19 mouse cellular contexts compared by ENCODE assay signal in genomic region chr10:118622916-118623315, GRCm38 (mm10).
DNase-seq lines count a peak whose midpoint lies in the region.
"Had no signal": no experiment of that assay in that cellular context is flagged by ENCODE, and none has a peak within 500 bp of the region (broad histone marks: within the 10 kb centered on the region; RNA-seq: fewer than 3 reads in every experiment).

No protein-coding gene starts in this region.

- DNase-seq in heart, adult 11 months, result peak; percentile 79
- DNase-seq in heart, postnatal 25 days (ENCODE audit: low spot score), result no peak
- peak; percentile 92 for DNase-seq in 3T3-L1 (ENCODE audit: low read depth, low spot score)
- DNase-seq in adipocyte (ENCODE audit: low spot score), result peak; percentile 94
- DNase-seq in layer of hippocampus, adult 9-11 months, result no peak
- no peak for DNase-seq in MN1 (ENCODE audit: low spot score)
- DNase-seq: adrenal gland, adult 2 months; adrenal gland, adult 8-10 months; adrenal gland, postnatal 10 days; adrenal gland, postnatal 14 days; adrenal gland, postnatal 25 days; adrenal gland, postnatal 36 days; B cell, adult 2 months; cerebellum, adult 11 months; cerebellum, adult 11-12 months; cerebellum, adult 18-20 months; cerebellum, adult 2 months; cerebellum, adult 8-10 months; cerebellum, adult 9-10 months had no signal

- intact Hi-C loops in heart, postnatal 25 days (cut with DNase I), result no loop called here

Comparison
In these comparisons a context has a peak if more than half of its experiments do, and no peak if none do; other contexts are left out.
1. DNase-seq: peak in heart, adult 11 months (single experiment), 3T3-L1 (single experiment) and adipocyte (single experiment); none in heart, postnatal 25 days (single experiment), layer of hippocampus, adult 9-11 months (single experiment) and MN1 (single experiment).